Mouse (Mus musculus): ENCODE results near the gene Smarca2. TPM values are rescaled to one million over a fixed set of nuclear protein-coding genes. Genes with fewer than 3 reads are reported as not detected.

Smarca2 gene
- total RNA-seq, 2 experiments from 2014 or later = 37.7 to 40.7 TPM

DNA sequence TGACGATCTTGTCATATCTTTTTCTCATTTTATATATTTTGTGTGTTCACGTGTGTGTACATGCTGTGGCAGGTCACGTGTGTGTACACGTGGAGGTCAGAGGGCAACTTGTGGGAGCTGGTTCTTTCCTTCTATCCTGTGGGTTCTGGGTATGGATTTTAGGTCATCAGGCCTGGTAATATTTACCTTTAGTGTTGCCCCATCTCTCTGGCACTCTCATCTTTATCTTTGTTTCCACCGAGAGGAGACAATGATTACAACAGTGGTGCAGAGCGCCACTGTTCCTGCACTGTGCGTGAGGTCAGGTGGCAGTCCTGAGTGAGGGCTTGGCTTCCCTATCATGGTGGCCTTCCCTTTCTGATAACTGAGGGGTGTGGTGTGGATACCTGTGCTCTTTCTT lies 160.6 kb downstream of the Smarca2 start:
- intact Hi-C loops (cut with DNase I; ENCODE audit: low total_unique reads) = no loop called here
- DNase-seq = no peak

DNA sequence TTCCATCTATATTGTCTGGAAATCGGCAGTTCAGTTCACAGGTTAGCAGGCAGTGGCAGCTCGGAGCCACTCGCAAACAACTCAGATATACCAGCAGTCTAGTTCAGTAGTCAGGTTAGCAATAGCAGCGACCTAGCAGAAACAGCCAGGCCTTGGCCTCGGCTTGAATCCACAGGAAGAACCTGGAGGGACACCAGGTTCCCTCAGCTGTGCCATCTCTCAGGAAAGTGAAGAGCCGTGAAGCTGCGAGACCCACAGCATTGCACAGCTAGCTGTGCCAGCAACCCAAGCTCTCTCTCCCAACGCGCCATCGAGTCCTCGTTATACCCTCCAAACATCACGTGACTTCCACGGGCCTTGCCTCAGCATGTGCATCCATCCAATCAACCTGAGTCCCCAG lies 162.6 kb downstream of the Smarca2 start:
- intact Hi-C loops (cut with DNase I; ENCODE audit: low total_unique reads) = no loop called here
- DNase-seq = no peak

DNA sequence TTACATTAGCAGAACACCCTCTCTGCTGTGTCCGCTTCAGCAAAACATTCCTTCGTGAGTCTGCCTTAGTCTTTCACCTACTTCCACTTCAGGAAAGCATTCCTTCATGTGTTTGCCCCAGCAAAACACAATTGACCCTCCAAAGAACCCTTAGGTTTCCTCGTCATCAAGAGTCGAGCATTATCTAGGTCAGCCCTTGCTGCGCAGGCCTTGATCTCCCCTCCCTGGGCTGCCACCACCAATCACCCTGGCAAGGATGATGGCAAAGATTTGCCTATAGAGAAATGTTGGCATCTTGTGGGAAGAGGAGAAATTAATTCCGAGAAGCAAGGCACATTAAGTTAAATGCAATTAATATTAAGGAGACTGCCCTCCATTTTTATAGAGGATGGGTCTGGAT lies 163.1 kb downstream of the Smarca2 start:
- intact Hi-C loops (cut with DNase I; ENCODE audit: low total_unique reads) = no loop called here
- DNase-seq = no peak

DNA sequence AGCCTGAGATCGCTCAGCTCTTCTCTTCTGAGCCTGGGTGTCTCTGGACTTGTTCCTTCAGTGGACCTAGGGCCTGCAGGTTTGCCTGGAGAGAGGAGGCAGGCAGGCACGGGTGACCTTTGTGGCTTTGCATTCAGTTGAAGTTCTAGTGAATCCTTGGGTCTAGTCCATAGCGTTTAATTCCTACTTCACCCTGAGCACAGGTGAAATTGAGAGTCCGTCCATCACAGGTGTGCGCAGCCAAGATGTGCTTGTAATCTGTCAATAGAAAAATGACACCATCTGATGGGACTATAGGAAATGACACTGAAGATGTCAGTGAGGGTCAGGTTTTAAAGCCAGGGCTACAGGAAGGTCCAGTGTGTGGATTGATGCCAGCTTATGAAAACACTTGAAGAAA lies 164.0 kb downstream of the Smarca2 start:
- intact Hi-C loops (cut with DNase I; ENCODE audit: low total_unique reads) = no loop called here
- no peak for DNase-seq

DNA sequence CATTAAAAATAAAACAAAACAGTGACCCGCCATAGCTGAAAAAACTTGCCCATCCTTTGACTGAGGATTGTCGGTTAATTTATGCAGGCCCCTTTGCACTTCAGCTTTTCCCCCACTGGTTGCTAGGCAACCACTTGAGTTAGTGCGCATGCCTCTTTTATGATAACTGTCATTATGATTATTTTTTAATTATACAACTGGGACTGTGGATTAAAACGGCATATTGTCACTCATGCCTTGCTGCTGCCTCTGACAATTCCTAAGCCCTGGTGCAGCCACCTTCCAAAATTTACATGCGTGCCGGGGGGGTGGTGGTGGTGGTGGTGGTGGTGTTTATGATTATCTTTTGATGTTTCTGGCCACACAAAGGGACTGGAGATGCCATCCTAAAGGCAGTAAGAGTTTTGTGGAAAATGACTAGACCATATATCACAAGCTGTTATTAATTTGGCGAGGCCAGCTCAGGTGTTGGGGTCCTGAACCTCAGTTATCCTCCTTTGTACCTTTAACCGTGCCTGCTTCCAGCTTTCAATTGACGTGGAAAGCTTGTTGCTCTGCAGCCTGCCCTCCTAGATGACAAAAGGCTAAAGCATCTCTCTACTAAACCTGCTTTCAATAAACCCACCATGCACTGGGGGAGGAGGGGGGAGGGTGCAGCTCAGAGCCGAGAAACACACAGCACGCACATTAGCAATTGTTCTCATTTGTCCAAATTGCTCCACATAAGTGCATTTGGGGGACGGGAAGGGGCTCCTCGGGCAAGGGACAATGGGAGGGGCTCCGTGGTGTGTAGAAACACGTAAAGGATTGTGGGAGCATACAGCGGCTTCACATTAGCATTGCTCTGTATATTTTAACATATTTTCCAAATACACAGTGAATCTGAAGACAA lies 165.0 kb downstream of the Smarca2 start:
- DNase-seq = no peak
- intact Hi-C loops (cut with DNase I; ENCODE audit: low total_unique reads) = no loop called here

DNA sequence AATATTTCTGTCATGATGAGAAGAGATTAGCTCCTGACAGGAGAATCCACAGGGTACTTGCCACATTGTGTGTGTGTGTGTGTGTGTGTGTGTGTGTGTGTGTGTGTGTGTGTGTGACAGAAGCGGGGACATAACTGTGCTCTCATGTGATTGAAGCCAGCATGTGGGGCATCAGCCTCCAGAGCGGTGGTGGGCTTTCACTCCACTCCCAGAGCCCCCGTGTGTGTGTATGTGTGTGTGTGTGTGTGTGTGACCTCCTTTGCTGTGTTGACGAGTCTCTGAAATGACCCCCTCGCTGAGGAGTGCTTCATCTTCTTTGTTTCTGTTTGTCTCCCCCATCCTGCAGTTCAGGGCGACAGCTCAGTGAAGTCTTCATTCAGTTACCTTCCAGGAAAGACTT lies 165.7 kb downstream of the Smarca2 start:
- intact Hi-C loops (cut with DNase I; ENCODE audit: low total_unique reads) = no loop called here
- no peak for DNase-seq

DNA sequence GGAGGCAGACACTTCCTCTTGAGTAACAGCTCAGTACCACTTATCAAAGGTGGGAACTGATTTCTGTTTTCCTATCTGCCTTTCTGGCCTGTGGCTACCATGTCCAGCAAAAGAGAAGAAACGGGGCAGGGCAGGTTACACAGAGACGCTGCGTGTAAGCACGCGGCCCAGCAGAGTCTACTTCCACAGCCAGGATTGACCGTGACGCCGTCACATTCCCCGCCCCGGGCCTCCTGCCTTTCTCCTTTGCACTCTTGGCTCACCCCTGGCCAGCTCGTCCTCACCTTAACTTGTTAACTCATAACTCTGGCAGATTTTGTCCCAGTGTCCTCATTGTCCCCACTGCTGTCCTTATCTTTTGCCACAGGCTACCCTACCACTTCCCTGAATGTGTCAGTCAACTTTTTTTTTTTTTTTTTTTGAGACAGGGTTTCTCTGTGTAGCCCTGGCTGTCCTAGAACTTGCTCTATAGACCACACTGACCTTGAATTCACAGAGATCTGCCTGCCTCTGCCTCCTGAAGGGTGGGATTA lies 167.3 kb downstream of the Smarca2 start:
- DNase-seq = no peak
- intact Hi-C loops (cut with DNase I; ENCODE audit: low total_unique reads) = no loop called here

DNA sequence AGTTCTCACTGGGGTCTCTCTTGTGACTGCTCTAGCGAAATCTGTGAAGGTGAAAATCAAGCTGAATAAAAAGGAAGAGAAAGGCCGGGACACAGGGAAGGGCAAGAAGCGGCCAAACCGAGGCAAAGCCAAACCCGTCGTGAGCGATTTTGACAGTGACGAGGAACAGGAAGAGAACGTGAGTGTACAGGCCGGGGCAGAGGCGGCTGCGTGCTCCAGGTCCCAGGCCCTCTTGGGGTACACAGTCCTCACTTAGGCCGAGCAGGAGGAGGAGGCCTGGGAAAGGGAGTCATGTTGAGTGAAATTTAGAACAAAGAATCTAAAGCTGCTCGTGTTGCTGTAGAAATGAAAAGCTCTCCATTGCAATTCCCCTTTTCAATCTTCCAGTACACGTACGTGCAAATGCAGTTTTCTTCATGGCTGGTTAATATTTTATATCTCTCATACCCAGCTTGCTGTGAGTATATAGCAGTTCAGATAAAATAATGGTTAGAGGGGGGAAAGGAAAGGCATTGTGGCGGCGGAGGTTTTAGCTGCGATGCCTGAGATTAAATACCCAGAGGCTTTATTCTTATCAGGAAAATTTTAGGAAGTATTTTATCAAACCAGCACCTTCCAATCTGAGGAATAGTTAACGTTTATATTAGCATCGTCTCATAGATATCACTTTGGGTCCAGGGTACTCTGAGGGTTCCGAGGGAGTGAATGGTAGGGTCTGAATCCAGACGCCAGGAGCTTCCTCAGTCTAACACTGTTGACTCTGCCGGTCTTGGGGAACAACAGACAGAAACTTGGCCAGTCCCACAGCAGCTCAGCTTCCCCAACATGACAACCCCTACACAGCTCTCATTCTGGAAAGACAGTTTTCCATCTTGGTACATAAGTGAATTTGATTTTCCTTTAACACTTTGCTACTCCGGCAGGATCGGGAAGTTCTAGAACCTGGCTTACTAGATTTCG lies 171.5 kb downstream of the Smarca2 start:
- intact Hi-C loops (cut with DNase I; ENCODE audit: low total_unique reads) = no loop called here
- no peak for DNase-seq

DNA sequence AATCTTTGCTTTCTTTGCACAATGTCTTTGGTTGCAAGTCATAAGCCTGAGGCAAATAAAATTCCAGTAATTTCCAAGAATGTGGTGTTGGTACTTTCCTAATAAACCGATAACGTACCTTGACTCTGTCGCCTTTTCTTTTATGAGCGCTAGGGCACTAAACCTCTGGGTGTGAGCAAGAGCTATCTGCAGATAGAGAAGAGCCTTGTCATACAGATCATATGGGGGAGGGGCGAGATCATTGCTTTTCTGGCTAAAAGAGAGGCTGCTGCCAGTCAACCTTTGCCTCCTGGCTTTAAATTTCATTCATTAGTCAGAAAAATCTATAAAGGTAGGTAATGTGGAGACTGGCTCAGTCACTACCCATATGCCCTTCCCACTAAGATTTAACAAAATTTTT lies 173.3 kb downstream of the Smarca2 start:
- intact Hi-C loops (cut with DNase I; ENCODE audit: low total_unique reads) = no loop called here
- DNase-seq = no peak

DNA sequence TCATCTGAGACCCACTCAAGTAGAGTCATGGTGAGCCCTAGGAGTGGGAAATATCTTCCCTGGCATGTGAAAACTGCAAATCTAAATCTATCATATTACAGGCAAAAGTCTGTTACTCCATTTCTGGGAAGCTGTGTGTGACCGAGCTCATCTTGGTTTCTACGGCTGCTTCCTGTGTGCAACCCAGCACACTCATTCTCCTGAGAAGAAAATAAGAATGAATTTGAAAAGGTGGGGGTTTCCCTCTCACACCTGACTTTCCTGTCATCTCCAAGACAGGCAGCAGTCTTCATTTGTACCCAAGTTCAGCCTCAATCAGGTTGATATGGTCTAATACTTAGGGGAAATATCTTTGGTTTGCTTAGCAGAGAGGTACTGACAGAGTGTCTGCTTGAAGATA lies 176.4 kb downstream of the Smarca2 start:
- DNase-seq = no peak
- intact Hi-C loops (cut with DNase I; ENCODE audit: low total_unique reads) = no loop called here

DNA sequence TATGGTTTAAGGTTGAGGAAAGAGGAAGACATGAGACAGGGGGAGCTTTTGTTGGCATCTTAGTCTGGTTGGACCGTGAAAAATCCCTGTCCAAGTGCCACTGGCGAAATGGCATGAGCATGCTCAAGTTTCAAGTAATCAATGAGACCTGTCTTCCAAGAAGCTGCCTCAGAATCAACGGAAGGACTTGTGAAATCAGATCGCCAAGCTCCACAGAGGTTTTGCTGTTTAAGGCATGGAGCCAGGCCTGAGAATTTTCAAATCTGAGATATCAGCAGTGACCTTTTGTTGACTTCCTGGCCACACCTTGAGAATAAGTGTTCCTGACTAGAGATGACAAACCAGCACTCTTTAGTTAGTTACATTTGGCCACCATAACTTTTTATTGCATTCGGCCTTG lies 183.6 kb downstream of the Smarca2 start:
- intact Hi-C loops (cut with DNase I; ENCODE audit: low total_unique reads) = no loop called here
- DNase-seq = no peak

DNA sequence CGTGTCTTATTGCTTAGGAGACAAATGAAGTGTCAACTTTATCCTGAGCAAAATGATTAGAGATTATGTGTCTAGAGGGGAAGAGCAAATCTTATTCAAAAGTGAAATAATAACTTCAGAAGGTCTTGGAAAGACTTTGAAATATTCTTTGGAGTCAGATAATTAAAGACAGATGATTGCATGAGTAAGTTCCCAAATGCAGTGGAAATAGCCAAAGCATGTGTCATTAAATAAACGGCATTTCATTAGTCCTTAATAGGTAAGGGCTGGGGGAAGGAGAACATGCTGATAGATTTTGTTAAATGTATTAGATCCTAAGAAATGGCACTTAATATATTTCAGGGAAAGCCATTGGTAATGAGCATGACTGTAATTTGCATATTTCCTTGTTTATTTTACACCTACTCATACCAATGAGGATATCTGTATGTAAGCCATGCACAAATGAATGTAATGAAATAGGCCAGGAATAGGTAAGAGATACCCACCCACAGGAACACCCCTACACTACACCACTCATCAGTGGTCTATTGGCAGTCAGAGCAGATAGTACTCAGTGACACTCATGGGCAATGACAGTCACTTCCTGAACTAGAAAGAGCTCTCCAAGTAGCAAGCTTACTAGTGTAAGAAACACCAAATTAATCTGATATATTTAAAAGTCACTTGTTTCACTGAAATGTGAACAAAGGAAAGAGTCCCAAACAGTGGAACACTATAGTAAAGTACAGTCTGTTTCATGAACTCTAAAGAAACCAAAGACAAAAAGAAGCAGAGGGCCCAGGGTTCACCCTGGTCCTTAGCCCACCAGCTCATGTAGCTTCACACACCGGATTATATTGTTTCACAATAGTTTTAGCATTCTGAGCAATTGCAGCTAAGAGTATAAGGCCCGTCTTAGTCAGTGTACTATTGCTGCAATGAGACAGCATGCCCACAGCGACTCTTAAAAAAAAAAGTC lies 185.8 kb downstream of the Smarca2 start:
- intact Hi-C loops (cut with DNase I; ENCODE audit: low total_unique reads) = no loop called here
- DNase-seq = no peak

DNA sequence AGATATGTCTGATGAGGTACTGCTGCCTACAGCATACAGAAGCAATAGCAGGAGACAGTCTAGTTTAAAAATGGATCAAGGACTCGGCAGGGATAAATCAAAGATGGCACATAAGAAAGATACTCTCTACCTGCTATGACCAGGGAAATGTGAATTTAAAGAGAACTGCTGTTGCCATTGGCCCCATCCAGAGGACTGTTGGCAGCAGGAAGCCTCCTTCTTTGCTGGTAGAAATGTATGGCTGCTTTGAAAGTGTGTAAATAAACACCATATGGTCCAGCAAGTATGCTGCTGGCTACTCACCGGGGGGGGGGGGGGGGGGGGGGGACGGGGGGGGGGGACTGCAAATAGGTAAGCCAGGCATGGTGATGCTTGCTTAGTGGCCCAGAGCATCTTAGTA lies 189.5 kb downstream of the Smarca2 start:
- intact Hi-C loops (cut with DNase I; ENCODE audit: low total_unique reads) = no loop called here

DNA sequence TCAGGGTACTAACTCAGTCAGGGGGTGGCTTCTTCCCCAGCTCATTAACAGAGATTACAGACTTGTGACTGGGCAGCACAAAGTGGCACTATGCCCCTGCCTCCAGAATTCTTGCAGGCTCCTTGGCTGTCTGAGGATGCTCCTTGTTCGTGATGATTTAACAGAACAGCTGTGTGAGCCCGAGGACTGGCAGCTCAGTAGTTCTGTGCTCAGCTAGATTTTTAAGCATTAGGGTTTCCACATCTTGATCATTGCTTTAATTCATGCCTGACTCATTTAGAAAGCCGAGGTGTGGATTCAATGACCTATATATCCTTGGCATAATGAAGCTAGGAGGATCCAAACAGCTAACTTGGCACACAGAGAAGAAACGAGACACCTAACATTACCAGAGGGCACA lies 191.2 kb downstream of the Smarca2 start:
- DNase-seq = no peak
- intact Hi-C loops (cut with DNase I; ENCODE audit: low total_unique reads) = no loop called here

More for the DNA sequence above, 189.5 kb downstream of the Smarca2 start:
- no peak for DNase-seq

DNA sequence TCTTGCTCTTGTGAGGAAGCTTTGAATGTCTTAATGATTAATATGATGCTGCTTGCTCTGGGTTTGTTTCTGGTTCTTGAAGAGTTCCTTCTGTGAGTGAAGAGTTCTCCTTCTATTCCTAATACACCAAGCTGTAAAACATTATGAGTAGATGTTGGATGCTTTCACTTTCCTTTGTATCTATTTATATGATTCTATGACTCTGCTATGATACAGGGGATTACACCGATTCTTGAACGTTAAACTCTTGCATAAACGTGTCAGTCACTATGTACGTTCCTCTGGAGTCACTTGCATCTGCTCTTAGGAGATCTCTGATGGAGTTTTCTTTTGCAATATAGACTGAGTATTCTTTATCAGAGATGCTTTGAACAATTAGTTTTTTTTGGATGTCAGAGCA lies 199.6 kb downstream of the Smarca2 start:
- no peak for DNase-seq
- intact Hi-C loops (cut with DNase I; ENCODE audit: low total_unique reads) = no loop called here

DNA sequence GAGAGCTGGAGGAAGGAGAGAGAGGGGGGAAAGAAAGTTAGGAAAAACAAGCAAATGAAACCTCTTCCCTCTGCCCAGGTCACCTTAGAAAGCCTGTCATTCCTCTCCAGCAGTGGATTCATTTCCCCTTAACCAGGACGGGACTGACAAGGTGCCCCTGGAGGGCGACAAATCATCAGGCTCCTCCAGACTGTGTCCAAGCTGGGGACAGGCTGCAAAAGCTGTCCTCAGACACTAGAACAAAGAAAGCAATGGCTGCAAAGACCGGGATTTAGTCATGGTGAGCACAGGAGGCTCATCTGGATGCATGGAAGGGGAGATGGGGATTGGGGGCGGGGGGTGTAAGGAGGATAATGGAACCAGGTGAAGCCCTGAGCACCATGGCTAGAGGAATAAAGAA lies 209.8 kb downstream of the Smarca2 start:
- intact Hi-C loops (cut with DNase I; ENCODE audit: low total_unique reads) = no loop called here
- DNase-seq = no peak

DNA sequence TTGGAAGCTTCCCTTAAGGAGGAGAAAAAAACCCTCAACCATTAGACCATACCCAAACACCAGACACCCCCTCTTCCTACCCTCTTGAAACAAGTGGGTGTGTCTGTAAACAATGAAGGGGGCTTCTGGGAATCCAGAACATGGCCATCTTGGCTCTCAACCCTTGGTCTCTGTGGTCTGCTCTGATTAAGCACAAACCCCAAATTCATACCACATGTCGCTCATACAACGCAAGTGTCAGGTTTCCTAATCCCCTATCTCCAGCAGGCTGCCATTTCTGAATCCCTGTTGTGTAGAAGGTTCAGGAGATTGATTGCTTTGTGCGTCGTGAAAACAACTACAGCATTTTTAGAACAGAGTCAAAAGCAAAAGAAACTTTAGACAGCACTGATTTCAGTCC lies 213.1 kb downstream of the Smarca2 start:
- intact Hi-C loops (cut with DNase I; ENCODE audit: low total_unique reads) = no loop called here
- DNase-seq = no peak

All from gastrocnemius, postnatal 14 days (tissue).